Mouse (Mus musculus) effector memory CD4-positive, alpha-beta T cell, adult 5 months (primary cell): Measurements from ENCODE around the gene Vgll4. TPM values are rescaled to one million over a fixed set of nuclear protein-coding genes. Genes with fewer than 3 reads are reported as not detected.

Experiments
- polyA plus RNA-seq: library from polyadenylated mRNA; unstranded; fragments of 100-300 nt; shearing (Covaris generic); gene quantifications from one replicate; pipeline ENCODE4 v1.2.1, GENCODE M21; 2017

Vgll4 gene
- polyA plus RNA-seq: 250 TPM

DNA sequence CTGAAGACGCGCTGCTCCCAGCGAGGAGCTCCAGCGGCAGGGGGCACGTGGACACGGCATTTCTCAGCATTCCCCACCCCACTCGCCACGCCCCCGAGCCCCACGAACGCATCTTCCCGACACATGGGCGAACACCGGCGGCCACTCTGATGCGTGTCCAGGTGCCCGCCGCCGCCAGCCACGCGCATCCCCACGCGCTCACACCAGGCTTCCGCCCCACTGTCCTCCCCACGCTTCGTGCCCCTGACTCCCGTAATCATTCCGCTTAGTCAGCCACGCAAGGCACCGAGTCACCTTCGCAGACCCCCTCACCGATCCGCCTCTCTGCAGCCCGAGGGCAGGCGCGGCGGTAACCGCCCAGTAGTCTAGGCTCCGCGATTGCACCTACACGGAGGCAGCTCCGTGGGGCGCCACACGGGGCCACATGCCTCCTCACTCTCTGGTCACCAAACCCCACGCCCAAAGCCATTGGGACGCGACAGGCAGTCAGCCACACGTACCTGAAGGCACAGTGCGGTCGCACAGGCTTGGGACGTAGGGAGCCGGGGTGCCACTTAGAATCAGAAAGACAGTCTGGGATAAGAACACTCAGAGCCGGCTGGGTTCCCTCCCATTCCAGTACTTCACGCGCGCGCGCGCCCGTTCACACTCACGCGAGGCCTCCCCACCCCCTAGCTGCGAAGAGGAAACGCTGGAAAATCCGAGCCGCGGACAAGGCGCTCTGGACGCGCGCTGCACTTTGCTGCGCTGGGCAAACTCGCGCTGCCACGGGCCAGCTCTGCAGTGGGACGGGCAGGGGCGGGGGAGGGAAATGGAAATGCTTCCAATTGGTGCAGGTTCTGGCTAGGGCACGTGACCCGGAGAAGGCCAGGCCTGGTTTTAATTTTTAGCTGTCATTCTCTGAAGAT lies at the start of gene Vgll4:
Vgll4 (minus strand) TSS at position 782 of the 908 bp plus-strand sequence.

Other genes starting within 250 kb of the Vgll4 start
- gene Tamm41, start 67.9 kb upstream of the Vgll4 start, polyA plus RNA-seq: 22.9 TPM
- gene Syn2, start 164.9 kb upstream of the Vgll4 start, polyA plus RNA-seq: not detected